Comparison of ENCODE assay signal across 25 mouse cellular contexts in genomic region chr8:114123611-114124010, GRCm38 (mm10).
"Had no signal": no experiment of that assay in that cellular context is flagged by ENCODE, and none has a peak within 500 bp of the region (broad histone marks: within the 10 kb centered on the region; RNA-seq: fewer than 3 reads in every experiment).

No protein-coding gene starts in this region.

- DNase-seq: gastrocnemius, adult 2 months; gastrocnemius, postnatal 10 days; gastrocnemius, postnatal 36 days; heart, postnatal 10 days; heart, postnatal 4 days; kidney, adult 11 months; kidney, adult 2 months; kidney, adult 9 months; kidney, postnatal 14 days; kidney, postnatal 36 days; layer of hippocampus, adult 9-11 months; layer of hippocampus, postnatal 36 days; liver; liver, embryonic 13.5 days had no signal

- H3K9ac ChIP-seq: heart, embryonic 12.5 days; hindbrain, embryonic 13.5 days; hindbrain, embryonic 15.5 days; kidney, embryonic 15.5 days; limb, embryonic 12.5 days; liver, embryonic 13.5 days had no signal

- ATAC-seq: hindbrain, postnatal 0 days; intestine, embryonic 16.5 days had no signal

- H3K4me2 ChIP-seq: heart, embryonic 12.5 days; hindbrain, embryonic 13.5 days; hindbrain, embryonic 15.5 days; kidney, embryonic 15.5 days; limb, embryonic 12.5 days; liver, embryonic 11.5 days; liver, embryonic 13.5 days had no signal

- H3K27me3 ChIP-seq: heart, embryonic 12.5 days; hindbrain, embryonic 13.5 days; hindbrain, embryonic 15.5 days; kidney, embryonic 15.5 days; limb, embryonic 12.5 days; liver, embryonic 13.5 days had no signal

- H3K9me3 ChIP-seq: heart, embryonic 10.5 days; heart, embryonic 12.5 days; hindbrain, embryonic 13.5 days; hindbrain, embryonic 15.5 days; kidney, embryonic 15.5 days; limb, embryonic 10.5 days; liver, embryonic 13.5 days had no signal

- H3K36me3 ChIP-seq: heart, embryonic 10.5 days; heart, embryonic 12.5 days; hindbrain, embryonic 13.5 days; hindbrain, embryonic 15.5 days; kidney, embryonic 15.5 days; limb, embryonic 10.5 days; limb, embryonic 12.5 days; liver, embryonic 13.5 days had no signal

- H3K4me3 ChIP-seq: gastrocnemius, adult 2 months; heart, embryonic 10.5 days; heart, embryonic 12.5 days; hindbrain, embryonic 13.5 days; hindbrain, embryonic 15.5 days; kidney, embryonic 15.5 days; limb, embryonic 10.5 days; limb, embryonic 12.5 days; liver, embryonic 13.5 days had no signal

- H3K4me1 ChIP-seq: heart, embryonic 10.5 days; heart, embryonic 12.5 days; hindbrain, embryonic 13.5 days; hindbrain, embryonic 15.5 days; kidney, embryonic 15.5 days; liver, embryonic 13.5 days had no signal

- H3K27ac ChIP-seq: gastrocnemius, adult 2 months; heart, embryonic 10.5 days; hindbrain, embryonic 13.5 days; hindbrain, embryonic 15.5 days; hindbrain, postnatal 0 days; kidney, embryonic 15.5 days; kidney, postnatal 0 days; limb, embryonic 10.5 days; limb, embryonic 12.5 days; liver, embryonic 13.5 days had no signal
